Mouse (Mus musculus) urinary bladder, postnatal 0 days (tissue): ENCODE results near the gene Zfp654. TPM values are rescaled to one million over a fixed set of nuclear protein-coding genes. Genes with fewer than 3 reads are reported as not detected.

Experiments
- polyA plus RNA-seq: library from polyadenylated mRNA; unstranded; fragments of >200 nt; fragmentation: Nextera tagmentation; extraction: Ambion mirVana; gene quantifications from 2 replicates; pipeline ENCODE4 v1.2.1, GENCODE M21; 2015

Gene Zfp654
- polyA plus RNA-seq: 3.3 and 4.2 TPM in 2 replicates

GRCm38 (mm10) chr16:64851563-64852362 is at the start of gene Zfp654, which contains the start of gene Cggbp1:
TSS of gene Zfp654 (minus strand) at chr16:64851652.
TSS of gene Cggbp1 (plus strand) at chr16:64851996.

GRCm38 (mm10) chr16:64770521-64771430 is 80.7 kb downstream of the Zfp654 start, which contains the start of gene 4930453N24Rik:
TSS of gene 4930453N24Rik (minus strand) at chr16:64771161.

Other genes starting within 250 kb of the Zfp654 start
- gene Csnka2ip, start 249.2 kb downstream of the Zfp654 start, polyA plus RNA-seq: not detected in 2 replicates
- gene 4930453N24Rik, start 80.5 kb downstream of the Zfp654 start, polyA plus RNA-seq: 16.8 and 20.6 TPM in 2 replicates
- 39.8 and 54.6 TPM in 2 replicates for gene Cggbp1, start 344 bp upstream of the Zfp654 start, polyA plus RNA-seq